Mouse (Mus musculus) colon, adult 2 months (tissue): Measurements from ENCODE around the gene Hist2h4. TPM values are rescaled to one million over a fixed set of nuclear protein-coding genes. Genes with fewer than 3 reads are reported as not detected.

Experiments
- polyA plus RNA-seq: library from polyadenylated mRNA; depleted of rRNA; stranded (reverse); fragments of >200 nt; gene quantifications from 2 replicates; pipeline ENCODE4 v1.2.3, GENCODE M21; 2012; rRNA removed

The Hist2h4 gene
- 6.2 and 7.7 TPM in 2 replicates for polyA plus RNA-seq

DNA sequence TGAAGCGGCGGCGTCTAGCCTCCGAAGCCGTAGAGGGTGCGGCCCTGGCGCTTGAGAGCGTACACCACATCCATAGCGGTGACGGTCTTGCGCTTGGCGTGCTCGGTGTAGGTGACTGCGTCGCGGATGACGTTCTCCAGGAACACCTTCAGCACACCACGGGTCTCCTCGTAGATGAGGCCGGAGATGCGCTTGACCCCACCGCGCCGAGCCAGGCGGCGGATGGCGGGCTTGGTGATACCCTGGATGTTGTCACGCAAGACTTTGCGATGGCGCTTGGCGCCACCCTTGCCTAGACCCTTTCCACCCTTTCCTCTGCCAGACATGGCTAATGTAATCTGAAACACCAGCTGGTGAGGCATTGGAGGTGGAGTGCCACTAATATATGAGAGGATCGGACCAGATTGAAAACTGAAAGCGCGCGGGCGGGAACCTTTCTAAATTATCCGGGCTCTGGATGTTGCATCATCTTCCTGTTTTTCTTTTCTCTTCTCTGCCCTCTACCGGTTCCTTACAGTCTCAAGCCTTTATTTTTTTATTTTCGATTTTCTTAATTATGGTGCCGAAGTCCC lies at the start of gene Hist2h4:
Gene Hist2h4 (minus strand): TSS at position 333 of the 572 bp plus-strand sequence.

DNA sequence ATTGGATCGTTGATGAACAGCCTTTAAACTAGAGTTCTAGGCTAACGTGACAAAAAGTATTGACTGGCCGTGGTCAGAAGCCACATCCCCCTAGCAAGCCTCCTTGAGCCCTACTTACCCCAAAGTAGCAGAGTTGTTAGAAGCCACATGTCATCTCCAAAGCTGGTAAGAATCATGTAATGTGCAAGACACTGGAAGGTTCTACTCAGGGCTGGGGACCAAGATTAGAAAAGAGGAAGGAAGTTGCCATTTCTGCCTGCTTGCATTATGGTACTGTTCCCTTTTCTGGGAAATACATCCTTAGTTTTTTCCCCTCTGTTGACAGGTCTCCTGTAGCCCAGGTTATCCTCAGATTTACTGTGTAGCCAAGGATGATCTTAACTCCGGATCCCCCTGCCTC lies 30.7 kb upstream of the Hist2h4 start, which contains the start of gene Fcgr1:
Gene Fcgr1 (minus strand): TSS at position 183 of the 400 bp plus-strand sequence.

DNA sequence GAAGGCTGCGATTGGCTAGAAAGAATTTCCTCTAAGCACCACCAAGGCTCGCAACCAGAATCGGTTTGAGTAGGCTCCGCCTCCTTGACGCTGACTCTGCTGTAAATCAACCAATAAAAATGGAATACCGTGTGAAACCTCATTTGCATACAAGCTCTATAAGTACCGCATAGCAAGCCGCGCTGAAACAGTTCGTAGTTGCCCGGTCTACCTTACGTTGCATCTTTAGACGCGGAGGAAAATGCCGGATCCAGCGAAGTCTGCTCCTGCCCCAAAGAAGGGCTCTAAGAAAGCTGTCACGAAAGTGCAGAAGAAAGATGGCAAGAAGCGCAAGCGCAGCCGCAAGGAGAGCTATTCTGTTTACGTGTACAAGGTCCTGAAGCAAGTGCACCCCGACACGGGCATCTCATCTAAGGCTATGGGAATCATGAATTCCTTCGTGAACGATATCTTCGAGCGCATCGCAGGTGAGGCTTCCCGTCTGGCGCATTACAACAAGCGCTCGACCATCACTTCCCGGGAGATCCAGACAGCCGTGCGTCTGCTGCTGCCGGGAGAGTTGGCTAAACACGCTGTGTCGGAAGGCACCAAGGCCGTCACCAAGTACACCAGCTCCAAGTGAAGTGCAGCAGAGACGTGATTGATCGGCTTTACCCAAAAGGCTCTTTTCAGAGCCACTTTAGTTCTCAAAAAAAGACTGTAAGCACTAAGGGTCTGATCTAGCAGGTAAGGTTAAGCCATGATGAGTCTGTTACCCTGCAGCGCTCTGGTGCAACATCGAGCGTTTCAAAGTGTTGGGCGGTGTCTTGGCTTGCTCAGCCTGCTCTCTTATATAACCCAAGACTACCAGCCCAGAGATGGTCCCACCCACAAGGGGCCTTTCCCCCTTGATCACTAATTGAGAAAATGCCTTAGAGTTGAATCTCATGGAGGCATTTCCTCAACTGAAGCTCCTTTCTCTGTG lies 6.7 kb upstream of the Hist2h4 start, which contains the start of gene Hist2h2bb:
Gene Hist2h2bb (plus strand): TSS at position 242 of the 964 bp plus-strand sequence.

DNA sequence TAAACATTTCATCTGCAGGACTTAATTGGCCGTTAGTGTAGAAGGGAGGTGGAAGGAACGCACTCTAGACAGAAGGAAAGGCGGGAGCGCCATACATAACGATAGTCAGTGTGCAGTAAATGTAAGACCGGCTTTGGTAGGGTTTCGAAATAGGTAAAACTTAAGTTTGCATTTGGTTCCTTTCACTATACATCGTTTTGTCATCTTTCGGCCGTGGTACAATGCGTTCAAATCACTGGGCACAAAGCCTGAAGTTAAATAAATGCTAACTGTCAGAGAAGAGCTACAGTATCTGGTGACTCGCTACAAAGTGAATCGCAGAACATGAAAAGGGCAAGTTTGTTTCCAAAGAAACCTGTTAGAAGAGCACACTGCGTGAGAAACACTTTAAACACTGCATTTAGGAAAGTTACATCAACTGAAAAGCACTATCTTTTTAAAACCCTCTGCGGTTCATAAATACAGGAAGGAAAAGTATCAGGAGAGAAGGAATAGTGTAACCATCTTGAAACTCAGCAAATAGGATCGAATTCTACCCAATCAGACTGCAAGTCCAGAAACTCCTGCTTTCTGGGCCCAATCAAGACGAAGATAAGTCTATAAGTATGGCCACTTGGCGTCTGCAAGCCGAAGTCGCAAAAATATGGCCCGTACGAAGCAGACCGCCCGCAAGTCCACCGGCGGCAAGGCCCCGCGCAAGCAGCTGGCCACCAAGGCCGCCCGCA lies 5.1 kb upstream of the Hist2h4 start, which contains the start of gene Hist2h3b:
Gene Hist2h3b (plus strand): TSS at position 604 of the 725 bp plus-strand sequence.

DNA sequence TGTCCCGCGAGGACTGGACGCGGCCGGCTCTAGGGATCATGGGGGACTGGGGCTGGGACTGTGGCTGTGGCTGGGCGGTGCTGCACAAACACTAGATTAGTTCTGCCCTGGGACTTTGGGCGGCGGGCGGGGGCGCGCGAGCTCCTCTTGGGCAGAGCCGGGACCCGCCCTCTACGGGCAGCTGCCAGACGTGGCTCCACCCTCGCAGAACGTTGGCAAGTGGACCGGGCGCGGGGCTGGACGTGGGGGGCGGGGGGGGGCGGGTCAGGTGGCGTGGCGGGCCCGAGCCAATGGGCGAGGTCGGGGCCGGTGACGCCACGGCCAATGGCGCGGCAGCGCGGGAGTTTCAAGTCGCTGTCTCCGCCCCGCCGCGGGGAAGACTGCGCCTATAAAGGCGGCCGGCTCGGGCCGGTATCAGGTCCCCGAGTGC lies 16.7 kb downstream of the Hist2h4 start, which contains the start of gene Hist2h3c1:
Gene Hist2h3c1 (plus strand): TSS at position 259 of the 430 bp plus-strand sequence.

DNA sequence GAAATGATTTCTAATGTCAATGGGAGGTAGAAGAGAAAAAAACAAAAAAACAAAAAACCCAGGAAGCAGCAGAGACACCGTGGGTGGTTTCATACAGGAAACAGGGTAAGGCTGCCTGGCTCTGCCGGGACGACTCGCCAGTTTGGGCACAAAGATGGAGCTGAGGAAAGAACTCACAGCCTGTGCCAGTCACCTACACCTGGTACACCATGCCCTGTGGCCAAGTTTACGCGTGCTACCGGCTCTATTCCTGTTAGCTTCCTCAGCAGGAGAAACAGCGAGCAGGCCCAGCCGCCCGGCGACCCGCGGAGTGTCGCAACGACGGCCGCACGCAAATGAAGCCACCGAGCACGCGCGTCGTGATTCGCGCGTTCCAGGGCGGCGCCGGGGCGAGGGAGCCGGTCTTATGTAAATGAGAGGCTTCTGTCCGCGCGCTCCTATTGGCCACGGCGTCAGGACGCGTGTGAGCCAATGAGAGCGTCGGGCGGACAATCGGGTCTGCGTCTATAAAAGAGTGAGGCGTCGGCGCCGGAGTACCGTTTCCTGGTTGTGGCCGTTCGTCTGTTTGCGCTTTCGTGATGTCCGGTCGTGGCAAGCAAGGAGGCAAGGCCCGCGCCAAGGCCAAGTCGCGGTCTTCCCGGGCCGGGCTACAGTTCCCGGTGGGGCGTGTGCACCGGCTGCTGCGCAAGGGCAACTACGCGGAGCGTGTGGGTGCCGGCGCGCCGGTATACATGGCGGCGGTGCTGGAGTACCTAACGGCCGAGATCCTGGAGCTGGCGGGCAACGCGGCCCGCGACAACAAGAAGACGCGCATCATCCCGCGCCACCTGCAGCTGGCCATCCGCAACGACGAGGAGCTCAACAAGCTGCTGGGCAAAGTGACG lies 17.9 kb downstream of the Hist2h4 start, which contains the start of gene Hist2h2aa1:
Gene Hist2h2aa1 (plus strand): TSS at position 495 of the 884 bp plus-strand sequence.

DNA sequence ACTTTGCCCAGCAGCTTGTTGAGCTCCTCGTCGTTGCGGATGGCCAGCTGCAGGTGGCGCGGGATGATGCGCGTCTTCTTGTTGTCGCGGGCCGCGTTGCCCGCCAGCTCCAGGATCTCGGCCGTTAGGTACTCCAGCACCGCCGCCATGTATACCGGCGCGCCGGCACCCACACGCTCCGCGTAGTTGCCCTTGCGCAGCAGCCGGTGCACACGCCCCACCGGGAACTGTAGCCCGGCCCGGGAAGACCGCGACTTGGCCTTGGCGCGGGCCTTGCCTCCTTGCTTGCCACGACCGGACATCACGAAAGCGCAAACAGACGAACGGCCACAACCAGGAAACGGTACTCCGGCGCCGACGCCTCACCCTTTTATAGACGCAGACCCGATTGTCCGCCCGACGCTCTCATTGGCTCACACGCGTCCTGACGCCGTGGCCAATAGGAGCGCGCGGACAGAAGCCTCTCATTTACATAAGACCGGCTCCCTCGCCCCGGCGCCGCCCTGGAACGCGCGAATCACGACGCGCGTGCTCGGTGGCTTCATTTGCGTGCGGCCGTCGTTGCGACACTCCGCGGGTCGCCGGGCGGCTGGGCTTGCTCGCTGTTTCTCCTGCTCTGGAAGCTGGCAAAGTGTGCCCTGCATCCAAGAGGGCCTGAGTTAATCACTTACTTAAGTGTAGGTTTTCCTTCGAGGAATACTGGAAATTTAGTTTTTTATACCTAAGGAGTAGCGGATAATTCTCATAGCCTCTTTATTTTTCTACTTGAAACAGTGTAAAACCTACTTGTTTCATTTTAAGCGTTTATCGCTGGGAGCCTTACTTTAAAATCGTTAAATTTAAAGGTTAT lies 22.9 kb downstream of the Hist2h4 start, which contains the start of gene Hist2h2aa2:
Gene Hist2h2aa2 (minus strand): TSS at position 328 of the 850 bp plus-strand sequence.

DNA sequence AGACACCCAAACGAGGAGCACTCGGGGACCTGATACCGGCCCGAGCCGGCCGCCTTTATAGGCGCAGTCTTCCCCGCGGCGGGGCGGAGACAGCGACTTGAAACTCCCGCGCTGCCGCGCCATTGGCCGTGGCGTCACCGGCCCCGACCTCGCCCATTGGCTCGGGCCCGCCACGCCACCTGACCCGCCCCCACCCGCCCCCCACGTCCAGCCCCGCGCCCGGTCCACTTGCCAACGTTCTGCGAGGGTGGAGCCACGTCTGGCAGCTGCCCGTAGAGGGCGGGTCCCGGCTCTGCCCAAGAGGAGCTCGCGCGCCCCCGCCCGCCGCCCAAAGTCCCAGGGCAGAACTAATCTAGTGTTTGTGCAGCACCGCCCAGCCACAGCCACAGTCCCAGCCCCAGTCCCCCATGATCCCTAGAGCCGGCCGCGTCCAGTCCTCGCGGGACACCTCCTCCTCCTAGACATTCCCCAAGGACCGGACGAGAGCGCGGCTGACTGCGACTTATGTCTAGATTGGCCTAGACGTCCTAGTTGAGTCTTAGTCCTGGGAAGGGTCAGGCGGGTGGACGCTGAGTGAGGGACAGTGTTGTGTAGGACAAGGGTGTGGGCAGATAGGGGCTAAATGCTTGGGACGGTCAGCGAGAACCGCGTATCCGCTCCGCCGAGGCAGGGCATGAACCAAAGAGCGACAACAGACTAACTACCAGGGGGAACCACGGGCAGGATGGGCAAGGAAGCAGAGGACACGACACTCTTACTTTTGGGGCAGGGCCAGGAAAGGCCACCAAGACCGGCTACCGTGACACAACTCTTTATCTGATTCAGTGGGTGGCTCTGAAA lies 23.9 kb downstream of the Hist2h4 start, which contains the start of gene Hist2h3c2:
Gene Hist2h3c2 (minus strand): TSS at position 174 of the 840 bp plus-strand sequence.

DNA sequence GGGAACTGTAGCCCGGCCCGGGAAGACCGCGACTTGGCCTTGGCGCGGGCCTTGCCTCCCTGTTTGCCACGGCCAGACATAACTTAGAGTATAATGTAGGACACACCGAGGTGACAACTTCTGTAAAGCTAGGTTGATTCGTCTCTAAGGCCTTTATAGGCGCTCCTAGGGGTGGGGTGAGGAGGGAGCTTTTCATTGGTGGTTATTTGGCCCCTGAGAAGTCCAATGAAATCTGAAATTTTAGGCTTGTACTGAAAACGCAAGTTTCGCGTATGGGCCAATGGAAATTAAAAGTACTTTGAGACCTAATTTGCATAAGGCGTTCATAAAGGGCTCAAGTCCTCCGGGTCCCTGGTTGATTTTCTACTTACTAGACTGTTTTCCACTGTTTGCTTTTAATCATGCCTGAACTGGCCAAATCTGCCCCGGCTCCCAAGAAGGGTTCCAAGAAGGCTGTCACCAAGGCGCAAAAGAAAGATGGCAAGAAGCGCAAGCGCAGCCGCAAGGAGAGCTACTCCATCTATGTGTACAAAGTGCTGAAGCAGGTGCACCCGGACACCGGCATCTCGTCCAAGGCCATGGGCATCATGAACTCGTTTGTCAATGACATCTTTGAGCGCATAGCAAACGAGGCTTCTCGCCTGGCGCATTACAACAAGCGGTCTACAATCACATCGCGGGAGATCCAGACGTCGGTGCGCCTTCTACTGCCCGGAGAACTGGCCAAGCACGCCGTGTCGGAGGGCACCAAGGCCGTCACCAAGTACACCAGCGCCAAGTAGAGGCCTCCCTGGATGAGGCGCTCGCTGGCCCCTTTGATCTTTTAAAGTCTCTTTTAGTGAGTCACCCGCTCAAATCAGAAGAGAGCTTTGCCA lies 42.1 kb downstream of the Hist2h4 start, which contains the start of the genes Hist2h2ac and Hist2h2be:
Gene Hist2h2ac (minus strand): TSS at position 116 of the 875 bp plus-strand sequence.
Gene Hist2h2be (plus strand): TSS at position 355 of the 875 bp plus-strand sequence.

DNA sequence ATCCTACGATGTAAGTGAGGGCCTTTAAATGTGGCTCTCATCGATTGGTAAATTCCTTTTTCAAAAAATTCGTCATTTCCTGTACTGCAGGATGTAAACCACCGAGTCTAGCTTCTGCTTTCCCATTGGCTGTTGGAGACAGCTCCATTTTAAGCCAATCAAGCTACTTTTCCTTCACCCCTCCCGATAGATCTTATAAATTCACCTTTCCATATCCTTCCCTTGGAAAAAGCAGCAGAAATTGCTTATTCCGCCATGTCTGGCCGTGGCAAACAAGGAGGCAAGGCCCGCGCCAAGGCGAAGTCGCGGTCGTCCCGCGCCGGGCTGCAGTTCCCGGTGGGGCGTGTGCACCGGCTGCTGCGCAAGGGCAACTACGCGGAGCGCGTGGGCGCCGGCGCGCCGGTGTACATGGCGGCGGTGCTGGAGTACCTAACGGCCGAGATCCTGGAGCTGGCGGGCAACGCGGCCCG lies 43.4 kb downstream of the Hist2h4 start, which contains the start of the genes Bola1 and Hist2h2ab:
Gene Bola1 (minus strand): TSS at position 49 of the 470 bp plus-strand sequence.
Gene Hist2h2ab (plus strand): TSS at position 205 of the 470 bp plus-strand sequence.

Other genes with a start within 250 kb of the Hist2h4 start
- 3.4 and 4.2 TPM in 2 replicates for gene Vps45, start 204.8 kb downstream of the Hist2h4 start, polyA plus RNA-seq
- gene Otud7b, start 158.8 kb downstream of the Hist2h4 start, polyA plus RNA-seq = 16.0 and 17.8 TPM in 2 replicates
- 38.7 and 44.7 TPM in 2 replicates for gene Mtmr11, start 101.3 kb downstream of the Hist2h4 start, polyA plus RNA-seq
- gene Sf3b4, start 91.0 kb downstream of the Hist2h4 start, polyA plus RNA-seq = 72.6 and 80.8 TPM in 2 replicates
- gene Sv2a, start 82.2 kb downstream of the Hist2h4 start, polyA plus RNA-seq = 2.3 and 2.5 TPM in 2 replicates
- gene Bola1, start 43.6 kb downstream of the Hist2h4 start, polyA plus RNA-seq = 73.9 and 91.3 TPM in 2 replicates
- gene Hist2h2ab, start 43.4 kb downstream of the Hist2h4 start, polyA plus RNA-seq = 1.8 and 8.0 TPM in 2 replicates
- 18.8 and 23.5 TPM in 2 replicates for gene Hist2h2ac, start 42.4 kb downstream of the Hist2h4 start, polyA plus RNA-seq
- 4.2 and 4.6 TPM in 2 replicates for gene Hist2h2be, start 42.2 kb downstream of the Hist2h4 start, polyA plus RNA-seq
- gene Hist2h3c2, start 24.2 kb downstream of the Hist2h4 start, polyA plus RNA-seq = 105 and 114 TPM in 2 replicates
- gene Hist2h2aa2, start 23.0 kb downstream of the Hist2h4 start, polyA plus RNA-seq = 291 and 333 TPM in 2 replicates
- gene Hist2h2aa1, start 17.8 kb downstream of the Hist2h4 start, polyA plus RNA-seq = 316 and 418 TPM in 2 replicates
- gene Hist2h3c1, start 16.6 kb downstream of the Hist2h4 start, polyA plus RNA-seq = not detected in 2 replicates
- gene Hist2h3b, start 5.3 kb upstream of the Hist2h4 start, polyA plus RNA-seq = 93.7 and 97.1 TPM in 2 replicates
- gene Hist2h2bb, start 6.4 kb upstream of the Hist2h4 start, polyA plus RNA-seq = 9.4 and 9.5 TPM in 2 replicates
- gene Fcgr1, start 30.7 kb upstream of the Hist2h4 start, polyA plus RNA-seq = 1.2 and 1.6 TPM in 2 replicates
- gene BC107364, start 189.0 kb upstream of the Hist2h4 start, polyA plus RNA-seq = 0.10 and 0.34 TPM in 2 replicates